Mouse (Mus musculus) embryonic facial prominence, embryonic 14.5 days (tissue): ENCODE measurements around the gene E330009J07Rik. TPM values are rescaled to one million over a fixed set of nuclear protein-coding genes. Genes with fewer than 3 reads are reported as not detected.

Source experiments
- ATAC-seq: fragments of 200-750 bp; cut with Nextera tagmentation; 2 replicates; pipeline ENCODE4 v1.8.0; 2017; ENCODE audit warnings: low read depth, moderate number of reproducible peaks, moderate TSS enrichment
- DNase-seq: peaks from one replicate; pipeline ENCODE4 v3.0.0-alpha.2; 2015; ENCODE audit warnings: low spot score
- H3K27ac ChIP-seq: fragments of 300-500 bp; sonication (generic); replicated peaks from 2 replicates; pipeline ENCODE4 v1.5.1; 2014; ENCODE audit warnings: low read depth, mild to moderate bottlenecking, low read length, moderate library complexity
- H3K27me3 ChIP-seq: fragments of 300-500 bp; sonication (generic); replicated peaks from 2 replicates; pipeline ENCODE4 v1.6.1; 2014; ENCODE audit warnings: low read length; ENCODE audit not compliant: control insufficient read depth, insufficient read depth
- H3K36me3 ChIP-seq: fragments of 300-500 bp; sonication (generic); 2 replicates; pipeline ENCODE4 v1.6.1; 2014; ENCODE audit warnings: low read length, mixed read lengths; ENCODE audit not compliant: control insufficient read depth, insufficient read depth
- H3K4me1 ChIP-seq: fragments of 300-500 bp; sonication (generic); 2 replicates; pipeline ENCODE4 v1.6.1; 2014; ENCODE audit warnings: antibody characterized with exemption, low read length; ENCODE audit not compliant: control insufficient read depth, insufficient read depth
- H3K4me2 ChIP-seq: fragments of 300-500 bp; sonication (generic); 2 replicates; pipeline ENCODE4 v1.6.1; 2014; ENCODE audit warnings: low read depth, mild to moderate bottlenecking, low read length, moderate library complexity, mixed read lengths
- H3K4me3 ChIP-seq: fragments of 300-500 bp; sonication (generic); 2 replicates; pipeline ENCODE4 v1.5.1; 2014; ENCODE audit warnings: low read depth, mild to moderate bottlenecking, low read length
- H3K9ac ChIP-seq: fragments of 300-500 bp; sonication (generic); 2 replicates; pipeline ENCODE4 v1.6.1; 2014; ENCODE audit warnings: low read depth, mild to moderate bottlenecking, low read length, moderate library complexity, mixed read lengths
- H3K9me3 ChIP-seq: fragments of 300-500 bp; sonication (generic); 2 replicates; pipeline ENCODE4 v1.6.1; 2016; ENCODE audit warnings: low read length; ENCODE audit not compliant: control insufficient read depth
- WGBS: fragments of 180-500 bp; shearing (Covaris S2); extraction: QIAGEN DNeasy Blood & Tissue Kit; methylation state at CpG from one replicate; pipeline ENCODE4 v1.1.7; 2014; 5-methylcytosine and 5-hydroxymethylcytosine counted together
- polyA plus RNA-seq: library from polyadenylated mRNA; unstranded; fragments of >200 nt; fragmentation: Nextera tagmentation; extraction: Ambion mirVana; gene quantifications from 2 replicates; pipeline ENCODE4 v1.2.1, GENCODE M21; 2014

The E330009J07Rik gene
- polyA plus RNA-seq, 1 experiment from 2014 or later, result 9.2 TPM

DNA sequence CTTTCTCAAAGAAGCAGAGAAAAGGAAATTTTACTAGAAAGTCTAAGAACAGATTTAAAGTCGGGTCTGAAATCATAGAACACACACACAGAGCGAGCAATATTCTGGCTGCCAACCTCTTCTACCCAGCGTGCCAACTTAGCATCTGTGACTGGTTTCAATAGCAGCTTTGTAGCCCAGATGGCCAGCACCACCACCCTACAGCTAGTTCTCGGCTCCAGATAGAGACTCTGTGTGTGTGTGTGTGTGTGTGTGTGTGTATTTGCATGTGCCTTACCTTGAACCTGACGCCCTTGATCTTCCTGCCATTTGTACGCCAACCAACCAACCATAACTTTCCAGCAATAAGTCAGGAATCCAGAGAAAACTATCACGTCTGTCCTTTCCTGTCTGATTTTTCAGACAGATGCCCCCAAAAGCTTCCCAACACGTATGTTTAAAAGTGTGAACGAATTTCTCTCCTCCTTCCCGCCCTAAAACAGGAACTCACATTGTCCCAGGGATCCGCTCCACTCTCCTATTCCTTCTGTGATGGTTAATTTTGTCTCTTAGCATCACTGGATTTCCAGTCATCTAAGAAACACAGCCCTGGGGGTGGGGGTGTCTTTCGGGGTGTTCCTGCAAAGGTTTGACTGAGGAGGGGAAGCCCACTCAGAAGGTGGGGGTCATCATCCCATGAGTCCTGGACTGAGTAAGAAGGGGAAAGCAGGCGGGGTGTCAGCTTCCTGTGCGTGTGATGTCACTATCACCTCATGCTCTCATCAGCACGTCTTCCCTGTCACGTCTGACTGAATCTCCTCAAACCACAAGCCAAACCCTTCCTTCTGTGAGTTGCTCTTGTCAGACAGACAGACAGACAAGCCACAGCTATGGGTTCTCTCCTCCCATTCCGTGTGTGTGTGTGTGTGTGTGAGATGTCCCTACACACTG lies 3.3 kb downstream of the E330009J07Rik start:
- no peak overlapping the region for H3K27ac ChIP-seq
- H3K36me3 ChIP-seq, result no peaks in the 10 kb centered on the region
- H3K9ac ChIP-seq, result no peak overlapping the region
- 89% methylated on average over 17 of the region's 17 CpGs for WGBS
- DNase-seq (no peak), ATAC-seq (no peak)
- H3K9me3 ChIP-seq, result no peaks in the 10 kb centered on the region
- H3K4me3 ChIP-seq, result no peak overlapping the region
- no peak overlapping the region for H3K4me2 ChIP-seq
- peaks cover 4% of the 10 kb centered on the region; the same call in 1 of the 2 replicates for H3K27me3 ChIP-seq
- peaks cover 16% of the 10 kb centered on the region; the same call in 1 of the 2 replicates for H3K4me1 ChIP-seq

DNA sequence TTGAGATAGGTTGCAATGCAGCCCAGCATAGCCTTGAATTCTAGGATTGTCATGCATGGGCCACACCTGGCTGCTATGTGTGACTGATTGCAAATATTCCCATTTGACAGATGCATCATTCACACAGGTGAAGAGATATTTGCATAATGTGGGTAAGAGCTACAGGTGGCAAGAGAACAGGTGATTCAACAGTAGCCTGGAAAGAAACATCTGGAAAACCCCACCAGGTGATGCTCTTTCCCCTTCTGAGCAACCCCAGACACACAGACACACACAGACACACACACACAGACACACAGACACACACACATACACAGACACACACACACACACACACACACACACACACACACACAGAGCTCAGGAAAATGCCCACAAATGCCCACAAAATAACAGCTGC lies 4.1 kb downstream of the E330009J07Rik start:
- no peak overlapping the region for H3K4me2 ChIP-seq
- no peak for DNase-seq
- no peak overlapping the region for H3K27ac ChIP-seq
- no peaks in the 10 kb centered on the region for H3K9me3 ChIP-seq
- H3K4me3 ChIP-seq, result no peak overlapping the region
- H3K4me1 ChIP-seq, result peaks cover 16% of the 10 kb centered on the region; the same call in 1 of the 2 replicates
- no peak for ATAC-seq
- H3K36me3 ChIP-seq, result no peaks in the 10 kb centered on the region
- peaks cover 3% of the 10 kb centered on the region; the same call in 1 of the 2 replicates for H3K27me3 ChIP-seq
- H3K9ac ChIP-seq, result no peak overlapping the region

DNA sequence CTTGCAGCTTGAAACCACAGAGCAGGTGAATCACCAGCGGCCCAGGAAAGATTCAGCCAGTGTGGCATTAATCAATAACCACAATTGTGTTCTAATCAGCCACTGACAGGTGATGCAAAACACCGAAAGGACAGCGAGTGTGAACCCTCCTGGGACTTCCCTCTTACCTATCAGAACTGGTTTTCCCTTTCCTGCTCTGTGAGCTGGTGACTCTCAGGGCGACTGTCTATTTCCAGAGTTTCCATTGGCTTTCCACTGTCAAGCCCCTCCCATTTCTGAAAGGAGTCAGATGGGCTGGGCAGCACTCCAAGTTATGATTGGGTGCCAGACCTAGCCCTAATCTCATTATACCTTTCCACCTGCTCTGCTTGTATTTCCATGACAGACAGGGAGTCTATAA lies 4.6 kb downstream of the E330009J07Rik start:
- Histone ChIP-seq H3K9me3 (no peaks in the 10 kb centered on the region), H3K4me3 (no peak overlapping the region), H3K4me1 (peaks cover 13% of the 10 kb centered on the region; the same call in 1 of the 2 replicates), H3K27me3 (no peaks in the 10 kb centered on the region), H3K36me3 (no peaks in the 10 kb centered on the region), H3K9ac (no peak overlapping the region), H3K4me2 (no peak overlapping the region), H3K27ac (no peak overlapping the region)
- peak; percentile 24; the same call in 1 of the 2 replicates for ATAC-seq
- peak; percentile 54 for DNase-seq
- WGBS, result 51% methylated on average over 4 of the region's 4 CpGs

DNA sequence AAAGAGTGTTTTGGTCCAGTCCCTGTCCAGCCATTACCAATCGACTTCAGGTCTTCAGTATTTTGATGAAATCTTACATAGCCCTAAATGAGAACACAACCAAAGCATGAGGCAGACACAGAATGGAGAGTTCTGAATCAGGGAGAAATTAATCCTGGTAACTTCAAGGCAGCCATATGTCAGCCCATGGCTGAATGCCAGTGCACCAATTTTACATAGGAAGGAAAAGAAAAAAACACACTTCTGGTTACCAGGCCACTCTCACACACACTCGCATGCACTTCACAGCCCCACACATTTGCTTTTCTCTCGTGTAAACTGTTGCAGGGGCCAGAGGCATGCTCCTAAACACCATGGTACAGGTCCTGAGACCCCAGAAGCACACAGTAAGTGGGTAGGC lies 5.1 kb downstream of the E330009J07Rik start:
- Histone ChIP-seq H3K27me3 (no peaks in the 10 kb centered on the region), H3K4me1 (peaks cover 11% of the 10 kb centered on the region; the same call in 1 of the 2 replicates), H3K9me3 (no peaks in the 10 kb centered on the region), H3K36me3 (no peaks in the 10 kb centered on the region), H3K4me2 (no peak overlapping the region), H3K4me3 (no peak overlapping the region), H3K27ac (no peak overlapping the region), H3K9ac (no peak overlapping the region)
- ATAC-seq, result no peak
- DNase-seq, result peak; percentile 21
- 58% methylated on average over 3 of the region's 3 CpGs for WGBS

DNA sequence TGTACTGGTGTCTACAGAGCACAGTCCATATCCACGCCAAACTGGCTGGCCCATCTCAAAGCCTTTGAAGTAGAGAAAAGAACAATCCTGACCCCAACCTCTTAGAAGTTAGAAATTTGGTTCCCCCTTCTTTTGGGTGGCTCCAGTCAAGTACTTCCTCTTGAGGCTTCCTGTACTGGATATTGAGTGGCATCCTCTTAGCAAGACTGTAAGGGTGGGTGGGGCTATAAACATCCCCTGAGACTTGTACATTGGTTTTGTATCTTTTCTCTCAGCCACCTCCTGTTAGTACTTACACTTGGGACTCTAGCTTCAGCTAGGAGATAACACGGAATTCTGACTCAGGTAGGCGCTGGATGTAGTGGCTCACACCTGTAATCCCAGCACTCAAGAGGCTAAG lies 5.7 kb downstream of the E330009J07Rik start:
- DNase-seq (no peak), ATAC-seq (no peak)
- no peaks in the 10 kb centered on the region for H3K36me3 ChIP-seq
- H3K4me3 ChIP-seq, result no peak overlapping the region
- no peak overlapping the region for H3K9ac ChIP-seq
- no peaks in the 10 kb centered on the region for H3K9me3 ChIP-seq
- WGBS, result 90% methylated on average over 3 of the region's 3 CpGs
- no peak overlapping the region for H3K27ac ChIP-seq
- no peaks in the 10 kb centered on the region for H3K27me3 ChIP-seq
- H3K4me1 ChIP-seq, result peaks cover 11% of the 10 kb centered on the region; the same call in 1 of the 2 replicates
- no peak overlapping the region for H3K4me2 ChIP-seq

DNA sequence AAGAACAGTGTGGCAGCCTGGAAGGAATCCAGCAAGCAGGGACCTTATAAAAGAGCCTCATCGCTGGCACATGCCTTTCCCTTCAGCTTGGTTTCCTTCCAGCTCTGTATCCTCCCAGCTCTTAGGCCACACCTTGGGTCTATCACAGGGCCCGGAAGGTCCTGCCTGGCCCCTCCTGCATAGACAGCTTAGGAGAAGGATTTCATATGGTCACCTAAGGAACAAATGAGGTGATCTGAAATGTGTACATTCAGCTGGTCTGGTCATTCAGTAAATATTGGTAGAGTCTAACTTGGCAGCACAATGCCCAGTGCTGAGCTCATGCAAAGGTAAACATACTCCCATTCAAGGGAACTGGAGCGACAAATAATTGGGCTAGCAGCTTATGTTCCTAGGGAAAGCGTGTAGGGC lies 6.4 kb downstream of the E330009J07Rik start:
- H3K9me3 ChIP-seq, result no peaks in the 10 kb centered on the region
- no peak overlapping the region for H3K4me3 ChIP-seq
- 76% methylated on average over 4 of the region's 4 CpGs for WGBS
- no peaks in the 10 kb centered on the region for H3K27me3 ChIP-seq
- DNase-seq (peak; percentile 13), ATAC-seq (peak; percentile 69)
- no peaks in the 10 kb centered on the region for H3K36me3 ChIP-seq
- H3K27ac ChIP-seq, result no peak overlapping the region
- peaks cover 6% of the 10 kb centered on the region; the same call in 1 of the 2 replicates for H3K4me1 ChIP-seq
- H3K4me2 ChIP-seq, result no peak overlapping the region
- no peak overlapping the region for H3K9ac ChIP-seq

DNA sequence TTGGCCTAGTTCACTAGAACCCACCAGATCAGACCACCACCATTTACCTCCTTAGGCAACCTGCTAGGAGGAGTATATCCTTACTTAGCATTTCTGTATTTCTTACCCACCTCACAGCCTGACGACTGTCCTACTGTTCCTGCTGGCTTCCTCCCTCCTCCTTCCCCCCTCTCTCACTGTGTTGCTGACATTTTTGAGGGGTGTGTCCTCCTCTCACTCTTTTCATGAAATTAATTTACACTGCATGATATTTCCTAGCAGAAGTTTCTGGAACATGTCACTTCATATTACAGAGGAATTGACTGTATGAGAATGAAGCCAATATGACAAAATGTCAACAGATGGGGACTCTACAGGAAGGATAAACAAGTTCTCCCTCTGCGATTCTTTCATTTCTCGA lies 7.2 kb downstream of the E330009J07Rik start:
- 63% methylated on average over 3 of the region's 3 CpGs for WGBS
- Histone ChIP-seq H3K4me2 (no peak overlapping the region), H3K27me3 (no peaks in the 10 kb centered on the region), H3K4me3 (no peak overlapping the region), H3K9ac (no peak overlapping the region), H3K36me3 (no peaks in the 10 kb centered on the region), H3K27ac (no peak overlapping the region), H3K9me3 (no peaks in the 10 kb centered on the region), H3K4me1 (0 out of 2 replicates have a peak, but pooled peaks cover 5% of the 10 kb centered on the region)
- DNase-seq (no peak), ATAC-seq (no peak)

DNA sequence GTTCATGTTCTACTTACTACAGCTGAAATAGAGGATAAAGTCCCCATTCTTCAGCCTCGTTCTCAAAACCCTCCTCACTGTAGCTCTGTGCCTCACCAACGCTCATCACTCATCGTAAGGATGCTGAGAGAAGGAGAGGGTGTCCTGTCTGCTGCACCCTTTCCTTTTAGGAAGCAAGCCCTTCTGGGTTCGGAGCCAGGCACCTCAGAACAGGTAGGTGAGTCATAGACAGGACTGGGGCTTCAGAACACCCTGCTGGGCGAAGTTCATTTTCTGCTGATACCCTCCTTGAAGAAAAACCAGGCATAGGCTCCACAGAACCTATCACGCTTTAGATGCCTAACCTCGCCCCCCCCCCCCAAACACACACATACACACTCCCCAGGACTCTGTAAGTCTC lies 8.5 kb downstream of the E330009J07Rik start:
- H3K36me3 ChIP-seq, result no peaks in the 10 kb centered on the region
- 84% methylated on average over 7 of the region's 7 CpGs for WGBS
- no peaks in the 10 kb centered on the region for H3K9me3 ChIP-seq
- no peak overlapping the region for H3K27ac ChIP-seq
- no peak overlapping the region for H3K9ac ChIP-seq
- no peak overlapping the region for H3K4me3 ChIP-seq
- 0 out of 2 replicates have a peak, but pooled peaks cover 5% of the 10 kb centered on the region for H3K4me1 ChIP-seq
- no peaks in the 10 kb centered on the region for H3K27me3 ChIP-seq
- ATAC-seq (no peak), DNase-seq (no peak)
- no peak overlapping the region for H3K4me2 ChIP-seq
